Mouse (Mus musculus): ENCODE data around the gene Gng12. TPM values are rescaled to one million over a fixed set of nuclear protein-coding genes. Genes with fewer than 3 reads are reported as not detected.
"Not testable (repeated sequence)": the region's sequence is repeated elsewhere in the genome, so short reads cannot be mapped to it uniquely, and the experiment has no call there.

Gene Gng12
- polyA plus RNA-seq, 1 experiment: 32.4 TPM

DNA sequence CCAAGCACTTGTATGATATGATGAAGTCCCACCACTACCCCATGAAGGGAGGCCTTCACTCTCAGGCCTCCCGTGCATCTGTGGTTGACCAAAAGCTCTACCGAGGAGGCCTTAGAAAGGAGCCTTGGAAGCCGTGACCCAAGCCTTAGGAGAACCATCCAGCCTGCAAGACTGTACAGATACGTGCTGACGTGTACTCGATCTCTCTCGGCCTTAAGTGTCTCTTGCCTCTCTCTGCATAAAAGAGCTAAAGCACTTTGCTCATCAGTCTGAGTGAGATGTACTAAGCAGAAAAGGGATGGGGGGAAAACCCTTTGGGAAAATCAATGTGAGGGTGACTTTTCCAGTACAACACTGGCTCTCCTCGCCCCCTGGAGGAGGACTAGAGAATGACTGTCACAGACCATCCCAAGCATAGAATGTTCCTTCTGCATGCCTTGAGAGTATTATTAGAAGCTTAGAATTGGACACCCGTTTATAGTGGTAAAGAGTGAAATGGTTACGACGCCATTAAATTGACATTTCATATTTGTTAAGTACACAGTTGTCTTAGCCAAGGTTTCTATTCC, 59.0 kb downstream of the Gng12 start:
- no peak for DNase-seq (ENCODE audit: low read depth)

GRCm38 (mm10) chr6:66958466-66959235, 62.5 kb downstream of the Gng12 start:
- no peak for DNase-seq (ENCODE audit: low read depth)

DNA sequence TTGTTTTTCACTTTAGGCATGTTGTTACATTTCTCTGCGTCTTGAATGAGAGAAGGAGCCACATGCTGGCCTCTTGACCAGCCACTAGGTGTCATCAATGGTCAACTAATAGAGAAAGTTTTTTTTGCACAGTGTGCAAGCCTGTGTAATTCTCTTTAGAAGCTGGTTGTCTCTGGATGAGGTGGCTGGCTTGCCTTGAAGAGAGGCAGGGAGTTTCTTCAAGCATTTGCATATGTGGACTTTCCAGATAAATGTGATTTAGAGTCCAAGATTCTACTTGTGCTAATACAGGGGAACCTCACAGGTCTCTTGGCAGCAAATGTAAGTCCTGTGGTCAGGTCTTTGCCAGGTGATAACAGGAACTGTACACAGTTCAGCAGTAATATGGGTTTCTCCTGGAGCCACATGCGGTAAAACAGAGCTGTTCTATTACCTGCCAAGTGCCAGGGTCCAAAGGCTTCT, 66.4 kb downstream of the Gng12 start:
- DNase-seq (ENCODE audit: low read depth): peak; percentile 20

DNA sequence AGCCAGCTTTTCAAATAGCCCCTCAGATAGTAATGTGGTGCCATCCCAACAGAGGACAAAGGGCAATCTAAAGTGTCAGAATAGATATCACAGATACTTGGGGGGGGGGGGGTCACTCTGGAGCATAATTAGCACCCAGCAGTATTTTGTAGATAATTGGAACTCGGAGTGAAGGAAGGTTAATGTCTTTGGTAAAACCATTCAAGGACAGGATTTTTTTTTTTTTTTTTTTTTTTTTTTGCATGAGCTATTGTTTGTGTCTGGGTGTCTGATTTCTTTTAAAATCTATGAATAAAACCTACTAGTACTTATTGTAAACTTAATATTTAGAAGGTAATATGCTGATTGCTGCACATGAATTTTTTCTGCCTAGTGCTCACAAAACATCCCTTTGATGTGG, 66.9 kb downstream of the Gng12 start:
- DNase-seq (ENCODE audit: low read depth): no peak

- not testable (repeated sequence) for DNase-seq (ENCODE audit: low read depth)
Observed at GRCm38 (mm10) chr6:66963651-66964050, 67.5 kb downstream of the Gng12 start.

DNA sequence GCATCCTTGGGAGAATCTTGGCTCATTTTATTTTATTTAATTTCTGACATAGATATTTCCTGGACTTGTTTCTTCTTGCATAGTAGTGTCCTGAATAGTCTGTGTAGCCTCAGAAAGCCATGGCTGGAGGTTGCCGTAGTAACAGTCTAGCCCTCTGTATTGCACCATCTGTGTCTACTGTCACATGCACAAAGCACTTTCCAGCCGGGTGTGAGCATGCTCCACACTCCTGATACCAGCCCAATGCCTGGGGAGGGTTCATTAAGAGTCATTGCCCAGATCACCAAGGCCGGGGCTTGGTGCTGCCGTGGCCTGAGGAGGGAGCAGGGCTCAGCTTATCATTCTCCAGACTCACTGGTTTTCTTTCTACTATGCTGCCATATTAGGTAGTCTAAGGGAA, 68.0 kb downstream of the Gng12 start:
- no peak for DNase-seq (ENCODE audit: low read depth)

- no peak for DNase-seq (ENCODE audit: low read depth)
Observed at GRCm38 (mm10) chr6:66965203-66965602, 69.0 kb downstream of the Gng12 start.

DNA sequence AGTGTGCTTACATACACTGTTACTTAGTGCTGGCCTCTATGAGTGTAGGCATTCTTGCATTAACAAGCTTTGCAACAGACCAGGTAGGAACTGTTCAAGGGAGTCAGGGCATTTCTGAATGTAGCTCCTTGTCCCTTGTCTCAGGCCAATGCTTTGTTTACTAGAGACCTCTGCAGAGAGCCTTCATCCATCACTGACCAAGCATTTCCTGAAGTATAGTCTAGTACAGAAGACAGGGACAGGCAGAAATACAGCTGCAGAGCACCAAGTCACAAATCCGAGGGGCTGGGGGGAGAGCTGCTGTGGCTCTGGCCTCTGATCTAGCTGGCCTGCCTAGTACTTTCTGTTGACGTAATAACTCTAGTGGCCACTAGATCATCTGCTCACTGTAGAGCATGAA, 71.6 kb downstream of the Gng12 start:
- DNase-seq (ENCODE audit: low read depth): no peak

DNA sequence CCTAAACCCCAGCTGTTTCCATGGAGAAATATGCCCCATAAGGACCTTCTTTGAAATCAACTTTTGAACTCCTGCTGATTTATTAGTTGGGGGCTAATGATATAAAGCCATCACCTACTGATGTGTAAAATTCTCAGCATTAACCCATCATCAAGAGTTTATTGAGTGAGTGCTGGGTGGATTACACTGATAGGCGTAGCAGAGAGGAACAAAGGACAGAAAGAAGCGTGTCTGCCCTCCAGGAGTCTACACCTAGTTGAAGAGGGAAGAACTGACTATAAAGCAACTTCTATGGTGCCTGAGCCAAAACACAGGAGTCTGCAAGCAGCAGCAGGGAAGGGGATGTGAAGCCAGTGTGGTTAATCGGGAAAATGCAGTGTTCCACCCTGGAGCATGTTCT, 73.2 kb downstream of the Gng12 start:
- DNase-seq (ENCODE audit: low read depth): no peak

DNA sequence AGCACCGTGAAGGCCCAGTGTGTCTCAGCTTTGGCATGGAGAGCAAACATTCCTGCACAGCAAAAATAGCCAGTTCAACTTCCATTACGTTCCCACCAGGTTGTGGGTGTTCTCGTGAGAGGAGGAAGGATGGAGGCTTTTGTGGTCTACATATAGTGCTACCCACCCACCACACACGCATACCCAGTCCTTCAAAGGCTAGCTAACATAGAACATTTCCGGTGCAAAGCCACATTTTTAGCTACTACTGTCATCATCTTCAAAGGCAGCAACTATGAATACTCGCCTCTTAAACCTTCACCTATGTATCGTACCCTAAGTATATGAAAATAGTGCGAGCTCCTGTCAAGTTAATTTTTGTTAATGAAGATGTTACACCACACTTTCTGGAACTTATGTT, 76.1 kb downstream of the Gng12 start:
- no peak for DNase-seq (ENCODE audit: low read depth)

- DNase-seq (ENCODE audit: low read depth): no peak
Observed at GRCm38 (mm10) chr6:66973180-66973579, 77.0 kb downstream of the Gng12 start.

- no peak for DNase-seq (ENCODE audit: low read depth)
Observed at GRCm38 (mm10) chr6:66975522-66975921, 79.3 kb downstream of the Gng12 start.

DNA sequence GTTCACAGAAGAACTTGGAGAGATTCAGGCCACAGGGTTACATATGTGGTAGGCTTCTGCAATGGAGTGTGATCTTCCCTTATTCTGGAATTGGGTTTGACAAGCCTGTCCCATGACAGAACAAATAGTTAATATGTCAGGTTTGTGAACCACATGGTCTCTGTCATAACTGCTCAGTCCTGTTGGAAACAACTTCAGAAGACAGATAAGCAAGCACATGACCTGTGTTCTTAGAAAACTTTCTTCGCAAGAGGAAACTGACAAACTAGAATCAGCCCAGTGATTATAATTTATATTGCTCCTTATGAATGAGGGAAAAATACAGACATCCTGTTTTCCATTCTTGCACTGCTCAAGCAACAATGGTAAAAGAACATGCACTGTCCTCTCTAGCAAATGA, 83.0 kb downstream of the Gng12 start:
- no peak for DNase-seq (ENCODE audit: low read depth)

DNA sequence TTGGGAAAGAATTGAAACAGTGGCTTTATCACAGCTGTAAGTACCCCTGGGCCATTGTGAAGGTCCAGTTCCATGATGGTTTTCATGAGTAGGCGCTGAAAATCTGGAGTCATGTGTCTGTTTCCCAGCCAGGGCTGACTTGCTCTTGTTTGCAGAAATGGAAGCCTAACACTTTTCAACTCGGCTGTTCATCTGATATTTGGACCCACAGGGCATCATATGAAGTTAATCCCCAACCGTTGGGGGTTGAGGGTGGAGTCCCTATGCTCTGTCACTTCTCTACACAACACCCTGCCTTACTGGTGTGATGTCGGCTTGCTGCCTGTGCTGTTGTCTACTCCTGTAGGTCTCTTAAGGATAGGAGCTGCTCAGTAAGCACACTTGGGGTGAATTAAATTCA, 83.8 kb downstream of the Gng12 start:
- no peak for DNase-seq (ENCODE audit: low read depth)

GRCm38 (mm10) chr6:66981366-66981765, 85.2 kb downstream of the Gng12 start:
- DNase-seq (ENCODE audit: low read depth): peak; percentile 75

- DNase-seq (ENCODE audit: low read depth): peak; percentile 95
Observed at GRCm38 (mm10) chr6:66981864-66982263, 85.7 kb downstream of the Gng12 start.

DNA sequence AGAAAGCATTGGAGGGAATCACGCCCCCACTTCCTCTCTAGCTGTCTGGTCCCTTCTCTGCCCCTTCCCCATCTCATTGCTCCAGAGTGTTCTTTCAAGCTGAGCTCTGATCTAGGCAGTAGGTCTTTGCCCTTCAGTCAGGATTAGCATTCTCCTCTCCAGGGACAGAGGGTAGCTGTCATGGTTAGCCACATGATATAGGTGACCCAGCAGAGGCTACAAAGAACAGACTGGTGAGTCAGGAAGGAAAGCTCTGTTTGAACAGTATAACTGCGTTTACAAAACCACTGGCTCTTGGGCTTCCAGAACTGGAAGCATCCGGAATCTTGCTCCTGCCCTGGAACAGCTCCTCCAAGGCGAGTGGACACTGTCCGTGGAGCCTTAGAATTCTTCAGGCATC, 87.9 kb downstream of the Gng12 start:
- DNase-seq (ENCODE audit: low read depth): no peak

DNA sequence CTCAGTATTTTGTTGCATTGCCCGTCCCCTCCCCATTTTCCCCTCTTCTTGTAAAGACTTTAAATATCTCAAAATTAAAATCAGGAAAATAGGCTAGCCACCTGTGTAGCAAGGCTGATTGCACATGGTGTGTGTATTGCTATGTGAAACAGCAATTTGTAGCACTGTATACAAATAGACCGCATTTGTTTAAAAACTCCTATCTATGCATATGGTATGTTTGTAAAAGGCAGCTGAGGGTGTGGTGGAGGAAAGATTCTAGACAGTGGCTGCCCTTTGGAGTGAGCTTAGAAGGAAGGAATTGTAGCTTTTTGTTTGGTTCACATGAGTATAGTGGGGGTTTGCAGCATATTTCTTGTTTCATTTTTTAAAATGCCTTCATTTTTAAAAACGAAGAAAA, 88.5 kb downstream of the Gng12 start:
- no peak for DNase-seq (ENCODE audit: low read depth)

- no peak for DNase-seq (ENCODE audit: low read depth)
Observed at GRCm38 (mm10) chr6:66985500-66985899, 89.3 kb downstream of the Gng12 start.

DNA sequence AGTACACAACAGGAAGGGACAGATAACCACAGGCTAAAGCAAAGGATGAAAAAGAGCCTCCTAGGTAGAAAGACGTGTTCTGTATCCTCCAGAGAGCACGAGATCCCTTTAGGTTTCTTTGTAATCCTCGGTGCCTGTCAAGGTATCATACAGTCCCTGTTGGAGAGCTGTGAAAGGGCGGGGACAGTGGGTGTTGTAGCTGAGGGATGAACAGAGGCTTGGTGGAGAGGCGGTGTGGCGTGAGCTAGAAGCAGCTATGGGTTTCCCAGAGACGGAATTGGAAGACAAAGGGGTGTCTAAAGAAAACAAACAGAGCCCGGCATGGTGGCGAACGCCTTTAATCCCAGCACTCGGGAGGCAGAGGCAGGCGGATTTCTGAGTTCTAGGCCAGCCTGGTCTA, 89.9 kb downstream of the Gng12 start:
- no peak for DNase-seq (ENCODE audit: low read depth)

DNA sequence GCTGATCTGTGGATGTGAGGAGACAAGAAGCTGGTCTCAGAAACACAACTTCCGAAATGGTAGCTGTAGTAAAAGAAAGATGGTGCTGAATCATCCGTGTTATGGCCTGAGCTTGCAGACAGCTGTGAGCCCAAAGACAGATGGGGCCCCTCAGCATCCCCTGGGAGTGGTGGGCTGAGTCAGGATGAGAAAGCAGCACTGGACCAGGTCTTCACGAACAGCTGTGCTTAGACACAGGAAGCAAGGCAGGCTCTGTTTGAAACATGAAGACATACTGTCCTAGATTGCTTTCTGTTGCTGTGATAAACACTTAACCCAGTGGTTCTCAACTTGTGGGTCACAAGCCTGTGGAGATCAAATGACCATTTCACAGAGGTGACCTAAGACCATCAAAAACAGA, 91.4 kb downstream of the Gng12 start:
- no peak for DNase-seq (ENCODE audit: low read depth)

DNA sequence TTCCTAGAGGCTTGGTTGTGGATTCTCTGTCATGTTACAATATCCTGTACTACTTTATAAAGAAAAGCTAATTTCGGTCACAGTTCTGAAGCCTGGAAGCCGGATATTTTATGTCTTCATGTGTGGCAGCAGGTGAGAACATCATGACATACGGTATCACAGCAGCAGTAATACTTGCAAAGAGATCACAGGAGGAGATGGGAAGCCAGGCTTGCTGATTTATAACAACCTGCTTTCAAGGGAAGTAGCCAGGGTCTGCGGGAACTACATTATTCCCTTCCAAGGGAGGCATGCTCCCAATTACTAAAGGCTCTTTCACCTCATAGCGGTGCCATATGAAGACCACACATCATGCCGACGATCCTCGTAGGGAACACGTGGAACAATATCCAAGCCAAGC, 92.2 kb downstream of the Gng12 start:
- DNase-seq (ENCODE audit: low read depth): no peak

DNA sequence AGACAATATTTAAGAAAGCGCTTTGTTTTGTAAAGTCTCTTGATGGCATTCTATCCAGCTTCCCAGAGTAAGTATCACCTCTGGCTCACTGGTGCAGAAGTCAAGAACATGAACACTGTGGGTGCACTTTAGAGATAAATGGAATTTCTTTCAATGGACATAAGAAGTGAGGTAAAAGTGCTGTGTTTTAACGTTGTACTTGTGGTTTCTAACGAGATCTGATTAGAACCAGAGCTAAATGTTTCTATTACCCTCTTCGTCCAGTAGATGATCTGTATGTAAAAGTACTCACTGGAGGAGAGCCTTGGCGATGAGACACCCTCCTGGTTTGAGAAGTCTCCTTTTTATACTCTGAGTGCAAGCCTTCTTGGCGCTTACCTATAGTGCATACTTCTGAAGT, 92.8 kb downstream of the Gng12 start:
- DNase-seq (ENCODE audit: low read depth): no peak

GRCm38 (mm10) chr6:66989518-66989917, 93.3 kb downstream of the Gng12 start:
- DNase-seq (ENCODE audit: low read depth): no peak
